Mouse (Mus musculus) midbrain, embryonic 15.5 days (tissue): ENCODE measurements around the gene Msrb3. TPM values are rescaled to one million over a fixed set of nuclear protein-coding genes. Genes with fewer than 3 reads are reported as not detected.

ENCODE experiments used
- ATAC-seq: fragments of 200-750 bp; cut with Nextera tagmentation; replicated peaks from 2 replicates; pipeline ENCODE4 v1.8.0; 2017; ENCODE audit warnings: moderate TSS enrichment
- H3K27ac ChIP-seq: fragments of 300-500 bp; sonication (generic); 2 replicates; pipeline ENCODE4 v1.5.1; 2015; ENCODE audit warnings: mild to moderate bottlenecking, inconsistent platforms
- H3K27me3 ChIP-seq: fragments of 300-500 bp; sonication (generic); replicated peaks from 2 replicates; pipeline ENCODE4 v1.6.1; 2015; ENCODE audit warnings: inconsistent platforms
- H3K36me3 ChIP-seq: fragments of 300-500 bp; sonication (generic); replicated peaks from 2 replicates; pipeline ENCODE4 v1.6.1; 2015; ENCODE audit warnings: inconsistent platforms
- H3K4me1 ChIP-seq: fragments of 300-500 bp; sonication (generic); 2 replicates; pipeline ENCODE4 v1.6.1; 2015; ENCODE audit warnings: inconsistent platforms
- H3K4me2 ChIP-seq: fragments of 300-500 bp; sonication (generic); 2 replicates; pipeline ENCODE4 v1.6.1; 2015; ENCODE audit warnings: inconsistent platforms, mild to moderate bottlenecking, moderate library complexity
- H3K4me3 ChIP-seq: fragments of 300-500 bp; sonication (generic); 2 replicates; pipeline ENCODE4 v1.5.1; 2015; ENCODE audit warnings: mild to moderate bottlenecking, inconsistent platforms
- H3K9ac ChIP-seq: fragments of 300-500 bp; sonication (generic); 2 replicates; pipeline ENCODE4 v1.6.1; 2015; ENCODE audit warnings: mild to moderate bottlenecking, inconsistent platforms
- H3K9me3 ChIP-seq: fragments of 300-500 bp; sonication (generic); 2 replicates; pipeline ENCODE4 v1.6.1; 2016; ENCODE audit warnings: inconsistent platforms
- WGBS: fragments of 180-500 bp; shearing (Covaris S2); methylation state at CpG from one replicate; pipeline ENCODE4 v1.1.7; 2015; ENCODE audit warnings: mixed read lengths; 5-methylcytosine and 5-hydroxymethylcytosine counted together
- polyA plus RNA-seq: library from polyadenylated mRNA; unstranded; fragments of >200 nt; fragmentation: Nextera tagmentation; extraction: Ambion mirVana; gene quantifications from 2 replicates; pipeline ENCODE4 v1.2.1, GENCODE M21; 2015

The Msrb3 gene
- polyA plus RNA-seq, 1 experiment from 2014 or later, result 0.84 TPM

GRCm38 (mm10) chr10:120914948-120915631 is 16.2 kb upstream of the Msrb3 start:
- 75% methylated on average over 15 of the region's 15 CpGs for WGBS
- no peak overlapping the region for H3K9ac ChIP-seq
- no peaks in the 10 kb centered on the region for H3K27me3 ChIP-seq
- no peaks in the 10 kb centered on the region for H3K4me1 ChIP-seq
- no peaks in the 10 kb centered on the region for H3K36me3 ChIP-seq
- H3K27ac ChIP-seq, result no peak overlapping the region
- H3K4me2 ChIP-seq, result no peak overlapping the region
- ATAC-seq, result no peak
- H3K4me3 ChIP-seq, result no peak overlapping the region
- H3K9me3 ChIP-seq, result no peaks in the 10 kb centered on the region

- ATAC-seq, result no peak
- Histone ChIP-seq H3K4me1 (no peaks in the 10 kb centered on the region), H3K4me3 (no peak overlapping the region), H3K36me3 (no peaks in the 10 kb centered on the region), H3K9ac (no peak overlapping the region), H3K27me3 (no peaks in the 10 kb centered on the region), H3K9me3 (no peaks in the 10 kb centered on the region), H3K27ac (no peak overlapping the region), H3K4me2 (no peak overlapping the region)
- WGBS, result 91% methylated on average over 7 of the region's 7 CpGs
Observed at GRCm38 (mm10) chr10:120914286-120914685, 15.4 kb upstream of the Msrb3 start.

- H3K27ac ChIP-seq, result no peak overlapping the region
- ATAC-seq, result no peak
- no peaks in the 10 kb centered on the region for H3K36me3 ChIP-seq
- no peaks in the 10 kb centered on the region for H3K27me3 ChIP-seq
- H3K4me1 ChIP-seq, result no peaks in the 10 kb centered on the region
- no peak overlapping the region for H3K4me3 ChIP-seq
- no peak overlapping the region for H3K4me2 ChIP-seq
- H3K9me3 ChIP-seq, result no peaks in the 10 kb centered on the region
- 86% methylated on average over 7 of the region's 7 CpGs for WGBS
- no peak overlapping the region for H3K9ac ChIP-seq
Observed at GRCm38 (mm10) chr10:120913796-120914195, 14.9 kb upstream of the Msrb3 start.

GRCm38 (mm10) chr10:120911971-120912370 is 13.1 kb upstream of the Msrb3 start:
- H3K9ac ChIP-seq, result no peak overlapping the region
- no peaks in the 10 kb centered on the region for H3K27me3 ChIP-seq
- H3K36me3 ChIP-seq, result no peaks in the 10 kb centered on the region
- ATAC-seq, result no peak
- H3K4me1 ChIP-seq, result no peaks in the 10 kb centered on the region
- H3K4me2 ChIP-seq, result no peak overlapping the region
- H3K4me3 ChIP-seq, result no peak overlapping the region
- no peaks in the 10 kb centered on the region for H3K9me3 ChIP-seq
- WGBS, result 87% methylated on average over 4 of the region's 4 CpGs
- no peak overlapping the region for H3K27ac ChIP-seq

- H3K9me3 ChIP-seq, result no peaks in the 10 kb centered on the region
- H3K27ac ChIP-seq, result no peak overlapping the region
- no peak overlapping the region for H3K4me3 ChIP-seq
- no peaks in the 10 kb centered on the region for H3K4me1 ChIP-seq
- H3K27me3 ChIP-seq, result no peaks in the 10 kb centered on the region
- no peak overlapping the region for H3K9ac ChIP-seq
- H3K36me3 ChIP-seq, result no peaks in the 10 kb centered on the region
- 88% methylated on average over 11 of the region's 11 CpGs for WGBS
- no peak overlapping the region for H3K4me2 ChIP-seq
- ATAC-seq, result no peak
Observed at GRCm38 (mm10) chr10:120908776-120909574, 10.1 kb upstream of the Msrb3 start.

GRCm38 (mm10) chr10:120904676-120905075 is 5.8 kb upstream of the Msrb3 start:
- H3K9ac ChIP-seq, result no peak overlapping the region
- no peak overlapping the region for H3K4me2 ChIP-seq
- H3K27ac ChIP-seq, result no peak overlapping the region
- H3K36me3 ChIP-seq, result no peaks in the 10 kb centered on the region
- no peaks in the 10 kb centered on the region for H3K4me1 ChIP-seq
- H3K4me3 ChIP-seq, result no peak overlapping the region
- ATAC-seq, result no peak
- H3K27me3 ChIP-seq, result peaks cover 10% of the 10 kb centered on the region
- 93% methylated on average over 10 of the region's 10 CpGs for WGBS
- no peaks in the 10 kb centered on the region for H3K9me3 ChIP-seq

- H3K4me2 ChIP-seq, result no peak overlapping the region
- no peaks in the 10 kb centered on the region for H3K9me3 ChIP-seq
- no peak overlapping the region for H3K27ac ChIP-seq
- no peak overlapping the region for H3K4me3 ChIP-seq
- peaks cover 4% of the 10 kb centered on the region; the same call in 1 of the 2 replicates for H3K4me1 ChIP-seq
- ATAC-seq, result no peak
- no peaks in the 10 kb centered on the region for H3K36me3 ChIP-seq
- WGBS, result 84% methylated on average over 4 of the region's 4 CpGs
- no peak overlapping the region for H3K9ac ChIP-seq
- H3K27me3 ChIP-seq, result peaks cover 10% of the 10 kb centered on the region
Observed at GRCm38 (mm10) chr10:120903843-120904468, 5.1 kb upstream of the Msrb3 start.

GRCm38 (mm10) chr10:120901746-120902145 is 2.8 kb upstream of the Msrb3 start:
- 56% methylated on average over 9 of the region's 9 CpGs for WGBS
- Histone ChIP-seq H3K4me1 (peaks cover 9% of the 10 kb centered on the region), H3K4me2 (no peak overlapping the region), H3K27ac (no peak overlapping the region), H3K36me3 (no peaks in the 10 kb centered on the region), H3K9me3 (no peaks in the 10 kb centered on the region), H3K4me3 (no peak overlapping the region), H3K27me3 (peaks cover 15% of the 10 kb centered on the region), H3K9ac (no peak overlapping the region)
- no peak for ATAC-seq

- no peak overlapping the region for H3K9ac ChIP-seq
- no peak overlapping the region for H3K27ac ChIP-seq
- H3K36me3 ChIP-seq, result no peaks in the 10 kb centered on the region
- ATAC-seq, result no peak
- no peak overlapping the region for H3K4me2 ChIP-seq
- H3K4me1 ChIP-seq, result peaks cover 9% of the 10 kb centered on the region
- H3K4me3 ChIP-seq, result no peak overlapping the region
- WGBS, result 64% methylated on average over 13 of the region's 13 CpGs
- no peaks in the 10 kb centered on the region for H3K9me3 ChIP-seq
- H3K27me3 ChIP-seq, result peaks cover 15% of the 10 kb centered on the region
Observed at GRCm38 (mm10) chr10:120900096-120900495, 1.2 kb upstream of the Msrb3 start.

- peak overlapping the region; percentile 48 for H3K9ac ChIP-seq
- WGBS, result under 1% methylated on average over 36 of the region's 49 CpGs
- peak overlapping the region; percentile 56 for H3K4me3 ChIP-seq
- H3K4me2 ChIP-seq, result peak overlapping the region; percentile 99
- peaks cover 15% of the 10 kb centered on the region for H3K27me3 ChIP-seq
- H3K4me1 ChIP-seq, result peaks cover 9% of the 10 kb centered on the region
- H3K9me3 ChIP-seq, result no peaks in the 10 kb centered on the region
- peak; percentile 48 for ATAC-seq
- H3K36me3 ChIP-seq, result no peaks in the 10 kb centered on the region
- H3K27ac ChIP-seq, result no peak overlapping the region
Observed at GRCm38 (mm10) chr10:120898357-120898756, 544 bp downstream of the Msrb3 start.

GRCm38 (mm10) chr10:120895899-120896289 is 3.0 kb downstream of the Msrb3 start:
- Histone ChIP-seq H3K27me3 (peaks cover 14% of the 10 kb centered on the region), H3K4me1 (peaks cover 9% of the 10 kb centered on the region), H3K36me3 (no peaks in the 10 kb centered on the region), H3K4me3 (no peak overlapping the region), H3K9ac (no peak overlapping the region), H3K27ac (no peak overlapping the region), H3K4me2 (no peak overlapping the region), H3K9me3 (no peaks in the 10 kb centered on the region)
- no peak for ATAC-seq
- 32% methylated on average over 15 of the region's 15 CpGs for WGBS
